8 mouse cellular contexts compared by ENCODE assay signal in genomic region chr7:16581276-16582100, GRCm38 (mm10). TPM values are rescaled to one million over a fixed set of nuclear protein-coding genes. Genes with fewer than 3 reads are reported as not detected.
A peak's percentile ranks its signal among the peaks of the same experiment; 100 is the strongest.
DNase-seq lines count a peak whose midpoint lies in the region; ATAC-seq and TF ChIP-seq lines count a peak whose summit lies in the region.

No protein-coding gene starts in this region.

- peak overlapping the region; percentile 63 for H3K27ac ChIP-seq in neural tube, embryonic 13.5 days (replicated peaks)
- peak overlapping the region; percentile 89 for H3K27ac ChIP-seq in kidney, adult 2 months (ENCODE audit: insufficient read depth, low read depth, low read length)

- TF ChIP-seq POLR2A in kidney, adult 2 months (IDR thresholded peaks at IDR 0.05; ENCODE audit: low read depth, low read length), result no peak

- no peaks in the 10 kb centered on the region for H3K36me3 ChIP-seq in neural tube, embryonic 13.5 days
- H3K36me3 ChIP-seq in kidney, adult 2 months (ENCODE audit: control insufficient read depth, insufficient read depth, low read length), result no peaks in the 10 kb centered on the region

- no peak overlapping the region for H3K4me3 ChIP-seq in neural tube, embryonic 13.5 days
- no peak overlapping the region for H3K4me3 ChIP-seq in kidney, adult 2 months (ENCODE audit: insufficient read depth, low read depth, low read length)

- peaks cover 49% of the 10 kb centered on the region for H3K4me1 ChIP-seq in neural tube, embryonic 13.5 days (replicated peaks)
- peaks cover 43% of the 10 kb centered on the region for H3K4me1 ChIP-seq in kidney, adult 2 months (ENCODE audit: control insufficient read depth, insufficient read depth, low read length)

- TF ChIP-seq CTCF in kidney, adult 2 months (conservative IDR thresholded peaks at IDR 0.05; ENCODE audit: insufficient read depth, insufficient read length, low read depth, low read length), result no peak

- DNase-seq in neural tube, embryonic 10.5 days (ENCODE audit: extremely low spot score, low spot score), result no peak
- peak; percentile 9 for DNase-seq in embryo, embryonic 9.5 days (ENCODE audit: extremely low spot score)
- peak; percentile 70 for DNase-seq in kidney, adult 2 months
- peak; percentile 48 for DNase-seq in mesoderm, embryonic 11.5 days (ENCODE audit: low read depth, low spot score)
- no peak for DNase-seq in spleen, postnatal 14 days (ENCODE audit: low spot score in 2 of 2)
- no peak for DNase-seq in urinary bladder, postnatal 36 days (ENCODE audit: low spot score in 2 of 2)

- no peak overlapping the region for H3K4me2 ChIP-seq in neural tube, embryonic 13.5 days

- ATAC-seq in neural tube, embryonic 13.5 days (ENCODE audit: low read depth), result no peak
- no peak for ATAC-seq in erythroblast, adult 5-6 weeks (replicated peaks; ENCODE audit: low FRiP score, poor library complexity, severe bottlenecking)

- H3K27me3 ChIP-seq in neural tube, embryonic 13.5 days, result no peaks in the 10 kb centered on the region
- no peaks in the 10 kb centered on the region for H3K27me3 ChIP-seq in kidney, adult 2 months (replicated peaks; ENCODE audit: control insufficient read depth, insufficient read depth, low read length)

- H3K9ac ChIP-seq in neural tube, embryonic 13.5 days, result 0 out of 2 replicates have a peak overlapping the region, but pooled peaks have one; percentile 14

- no peaks in the 10 kb centered on the region for H3K9me3 ChIP-seq in neural tube, embryonic 13.5 days

- WGBS in neural tube, embryonic 13.5 days, result 53% methylated on average over 13 of the region's 13 CpGs
- WGBS in kidney, adult 2 months, result 45% methylated on average over 13 of the region's 13 CpGs

RNA-seq across cellular contexts. Expression of gene Arhgap35, which starts 33.3 kb away (rescaled TPM):
- polyA plus RNA-seq in neural tube, embryonic 13.5 days (2015; fragmentation: Nextera tagmentation; extraction: Ambion mirVana), result 30.8 and 31.2 TPM in 2 replicates
- 25.7 and 28.6 TPM in 2 replicates for polyA plus RNA-seq in kidney, adult 2 months (2012; rRNA removed)
- total RNA-seq in erythroblast, adult 5-6 weeks (2015; ENCODE audit: low replicate concordance), result 0.38 and 0.84 TPM in 2 replicates
- 0.84 and 1.8 TPM in 2 replicates for total RNA-seq in erythroblast, adult 5-6 weeks (2017; ENCODE audit: low replicate concordance)

Comparison
In these comparisons a context has a peak if more than half of its experiments do, and no peak if none do; other contexts are left out.
1. DNase-seq: peak in embryo, embryonic 9.5 days (single experiment), kidney, adult 2 months (single experiment) and mesoderm, embryonic 11.5 days (single experiment); none in neural tube, embryonic 10.5 days (single experiment), spleen, postnatal 14 days (0 of 2) and urinary bladder, postnatal 36 days (0 of 2).